Mouse (Mus musculus) frontal cortex, adult (tissue): Measurements from ENCODE around the gene Atad5.
"Not testable (repeated sequence)": the region's sequence is repeated elsewhere in the genome, so short reads cannot be mapped to it uniquely, and the experiment has no call there.

Source experiments
- ATAC-seq: cut with Nextera tagmentation; 2 replicates; pipeline ENCODE4 v1.9.2; 2017; ENCODE audit warnings: mild to moderate bottlenecking, moderate library complexity, mixed read lengths; ENCODE audit not compliant: low TSS enrichment

The Atad5 gene

GRCm38 (mm10) chr11:80088917-80089816, at the start of gene Atad5:
Gene Atad5, plus strand, starts transcription at chr11:80089400.
- 0 out of 2 replicates have a peak, but pooled peaks have one; percentile 44 for ATAC-seq

GRCm38 (mm10) chr11:80042615-80043418, 46.4 kb upstream of the Atad5 start:
- ATAC-seq, result no peak; the same call in 1 of the 2 replicates

- no peak for ATAC-seq
Observed at GRCm38 (mm10) chr11:80043419-80043817, 45.8 kb upstream of the Atad5 start.

- no peak for ATAC-seq
Observed at GRCm38 (mm10) chr11:80046856-80047255, 42.3 kb upstream of the Atad5 start.

GRCm38 (mm10) chr11:80050088-80050487, 39.1 kb upstream of the Atad5 start:
- ATAC-seq, result no peak

GRCm38 (mm10) chr11:80052456-80052855, 36.7 kb upstream of the Atad5 start:
- no peak for ATAC-seq

GRCm38 (mm10) chr11:80053171-80053570, 36.0 kb upstream of the Atad5 start:
- no peak for ATAC-seq

GRCm38 (mm10) chr11:80054659-80055058, 34.5 kb upstream of the Atad5 start:
- ATAC-seq, result no peak

GRCm38 (mm10) chr11:80056141-80056540, 33.1 kb upstream of the Atad5 start:
- ATAC-seq, result no peak

GRCm38 (mm10) chr11:80062159-80062558, 27.0 kb upstream of the Atad5 start:
- ATAC-seq, result peak; percentile 72

GRCm38 (mm10) chr11:80066373-80066772, 22.8 kb upstream of the Atad5 start:
- ATAC-seq, result not testable (repeated sequence)

- ATAC-seq, result no peak
Observed at GRCm38 (mm10) chr11:80067558-80067957, 21.6 kb upstream of the Atad5 start.

- no peak for ATAC-seq
Observed at GRCm38 (mm10) chr11:80069815-80070214, 19.4 kb upstream of the Atad5 start.

- ATAC-seq, result no peak
Observed at GRCm38 (mm10) chr11:80071039-80071438, 18.2 kb upstream of the Atad5 start.

GRCm38 (mm10) chr11:80072365-80072764, 16.8 kb upstream of the Atad5 start:
- ATAC-seq, result no peak

- no peak for ATAC-seq
Observed at GRCm38 (mm10) chr11:80075608-80076277, 13.5 kb upstream of the Atad5 start.

- ATAC-seq, result no peak
Observed at GRCm38 (mm10) chr11:80077784-80078545, 11.2 kb upstream of the Atad5 start.

GRCm38 (mm10) chr11:80078831-80079230, 10.4 kb upstream of the Atad5 start:
- no peak for ATAC-seq

- no peak for ATAC-seq
Observed at GRCm38 (mm10) chr11:80079751-80080150, 9.4 kb upstream of the Atad5 start.

GRCm38 (mm10) chr11:80080381-80080825, 8.8 kb upstream of the Atad5 start:
- ATAC-seq, result peak; percentile 24
